Mouse (Mus musculus) neutrophil, adult 5-6 weeks (primary cell): ENCODE results near the gene Mrpl1. TPM values are rescaled to one million over a fixed set of nuclear protein-coding genes. Genes with fewer than 3 reads are reported as not detected.

Experiments used
- ATAC-seq: fragments of 151-379, 151-347 bp; 2 replicates; pipeline ENCODE4 v1.8.0; 2017; ENCODE audit warnings: mild to moderate bottlenecking, moderate TSS enrichment; ENCODE audit not compliant: insufficient number of reproducible peaks, poor library complexity, low FRiP score, severe bottlenecking; ENCODE audit errors: extremely low read depth
- total RNA-seq: library from RNA; stranded (forward); fragments of 200-1000 nt; gene quantifications from 2 replicates; pipeline ENCODE4 v1.2.3, GENCODE M21; 2017

Mrpl1 gene
- total RNA-seq, 1 experiment from 2014 or later: 30.8 TPM

- ATAC-seq: peak; percentile 56; the same call in 1 of the 2 replicates
Observed at GRCm38 (mm10) chr5:96267017-96267702, 57.9 kb downstream of the Mrpl1 start.

GRCm38 (mm10) chr5:96271070-96271469 is 61.8 kb downstream of the Mrpl1 start:
- no peak for ATAC-seq

- ATAC-seq: no peak
Observed at GRCm38 (mm10) chr5:96305786-96306185, 96.5 kb downstream of the Mrpl1 start.

GRCm38 (mm10) chr5:96306271-96306670 is 97.0 kb downstream of the Mrpl1 start:
- ATAC-seq: no peak

- ATAC-seq: no peak
Observed at GRCm38 (mm10) chr5:96306826-96307225, 97.5 kb downstream of the Mrpl1 start.

GRCm38 (mm10) chr5:96308086-96308485 is 98.8 kb downstream of the Mrpl1 start:
- ATAC-seq: no peak

GRCm38 (mm10) chr5:96308645-96309044 is 99.4 kb downstream of the Mrpl1 start:
- no peak for ATAC-seq

GRCm38 (mm10) chr5:96309566-96309965 is 100.3 kb downstream of the Mrpl1 start:
- ATAC-seq: no peak

GRCm38 (mm10) chr5:96311677-96312076 is 102.4 kb downstream of the Mrpl1 start:
- ATAC-seq: no peak

Other genes starting within 250 kb of the Mrpl1 start
- 108 and 135 TPM in 2 replicates for gene Cnot6l, start 45.3 kb upstream of the Mrpl1 start, total RNA-seq
- not detected in 2 replicates for gene Fras1, start 164.5 kb downstream of the Mrpl1 start, total RNA-seq